Mouse (Mus musculus) bone marrow macrophage, adult 2 months (primary cell): ENCODE data around the gene Zscan25. TPM values are rescaled to one million over a fixed set of nuclear protein-coding genes. Genes with fewer than 3 reads are reported as not detected.
A peak's percentile ranks its signal among the peaks of the same experiment; 100 is the strongest.
"Not testable (repeated sequence)": the region's sequence is repeated elsewhere in the genome, so short reads cannot be mapped to it uniquely, and the experiment has no call there.

Experiments used
- H3K27ac ChIP-seq: 2 replicates; pipeline ENCODE4 v1.5.1; 2012; ENCODE audit warnings: low read depth, low read length; ENCODE audit not compliant: insufficient read depth
- H3K4me1 ChIP-seq: 2 replicates; pipeline ENCODE4 v1.6.1; 2012; ENCODE audit warnings: low read length; ENCODE audit not compliant: control insufficient read depth, insufficient read depth
- H3K4me3 ChIP-seq: 2 replicates; pipeline ENCODE4 v1.5.1; 2012; ENCODE audit warnings: mild to moderate bottlenecking, low read length, moderate library complexity; ENCODE audit not compliant: insufficient read depth
- CTCF ChIP-seq: IDR thresholded peaks from 2 replicates; pipeline ENCODE4 v1.5.1; 2012; ENCODE audit warnings: low read depth, mild to moderate bottlenecking, low read length, moderate library complexity
- POLR2A ChIP-seq: IDR thresholded peaks from 2 replicates; pipeline ENCODE4 v1.6.1; 2012; ENCODE audit warnings: mild to moderate bottlenecking, low read depth, low read length, borderline replicate concordance
- polyA plus RNA-seq: library from polyadenylated mRNA; stranded (reverse); fragments of >200 nt; gene quantifications from 2 replicates; pipeline ENCODE4 v1.2.4, GENCODE M21; 2012; ENCODE audit not compliant: missing spikeins, insufficient read depth, insufficient read length

Gene Zscan25
- polyA plus RNA-seq, result 6.9 and 7.7 TPM in 2 replicates

DNA sequence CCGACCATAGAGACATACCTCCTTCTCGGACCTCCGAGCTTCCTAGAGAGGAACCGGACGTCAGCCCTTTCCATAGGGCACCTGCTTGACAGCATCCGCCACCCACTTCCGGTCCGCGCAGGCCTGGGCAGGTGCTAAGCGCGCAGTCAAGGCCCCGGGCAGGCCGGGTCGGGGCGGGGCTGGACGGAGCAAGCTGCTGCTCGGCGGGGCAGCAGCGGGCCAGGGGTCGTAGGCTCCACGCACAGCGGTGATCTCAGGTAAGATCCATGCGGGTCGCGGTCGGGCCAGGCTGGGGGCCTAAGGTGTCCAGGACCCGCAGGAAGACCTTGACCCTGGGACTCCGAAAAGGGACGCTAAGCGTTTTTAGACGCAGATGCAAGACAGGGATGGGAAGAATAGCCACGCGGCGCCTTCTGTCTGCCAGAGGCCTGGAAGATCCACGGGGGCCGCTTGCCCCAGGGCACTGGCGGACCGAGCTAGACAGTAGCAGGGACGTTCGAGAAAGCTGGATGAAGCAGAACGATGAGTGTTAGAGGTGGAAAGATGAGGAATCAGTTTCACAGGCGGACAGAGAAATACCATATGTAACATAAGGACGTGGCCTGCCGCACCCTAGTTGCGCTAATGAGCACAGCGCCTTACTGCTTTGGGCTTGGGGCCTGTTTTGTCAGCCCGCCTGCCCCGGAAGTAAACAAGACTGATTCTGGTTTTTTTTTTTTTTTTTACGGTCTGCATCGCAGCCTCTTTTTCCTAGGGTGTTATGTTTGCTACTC is at the start of gene Zscan25:
Gene Zscan25 (plus strand): TSS at position 130 of the 773 bp plus-strand sequence.
- Histone ChIP-seq H3K4me1 (peaks cover 8% of the 10 kb centered on the region), H3K4me3 (peak within 1 kb of the TSS; percentile 100), H3K27ac (peak within 1 kb of the TSS; percentile 87)
- TF ChIP-seq POLR2A (no peak; the same call in 1 of the 2 replicates), CTCF (no peak)

DNA sequence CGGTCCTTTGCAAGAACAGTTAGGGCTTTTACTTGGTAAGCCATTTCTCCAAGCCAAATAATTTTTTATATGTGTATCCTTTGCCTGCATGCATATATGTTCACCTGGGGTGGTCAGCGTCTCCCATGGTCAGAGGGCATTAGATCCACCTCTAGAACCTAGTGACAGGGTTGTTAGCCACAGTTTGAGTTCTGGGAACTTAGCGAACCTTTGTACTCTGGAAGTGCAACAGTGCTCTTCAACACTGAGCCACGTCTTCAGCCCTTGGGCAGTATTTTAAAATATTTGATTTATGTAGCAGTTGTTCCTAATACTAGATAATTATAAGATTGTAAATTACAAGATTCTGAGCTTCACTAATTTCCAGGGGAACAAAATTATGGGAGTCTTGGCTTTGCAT is 49.7 kb upstream of the Zscan25 start:
- no peak for TF ChIP-seq CTCF
- TF ChIP-seq POLR2A, result no peak
- Histone ChIP-seq H3K4me3 (peak overlapping the region; percentile 68; the same call in 1 of the 2 replicates), H3K27ac (peak overlapping the region; percentile 92), H3K4me1 (peaks cover 8% of the 10 kb centered on the region; the same call in 1 of the 2 replicates)

DNA sequence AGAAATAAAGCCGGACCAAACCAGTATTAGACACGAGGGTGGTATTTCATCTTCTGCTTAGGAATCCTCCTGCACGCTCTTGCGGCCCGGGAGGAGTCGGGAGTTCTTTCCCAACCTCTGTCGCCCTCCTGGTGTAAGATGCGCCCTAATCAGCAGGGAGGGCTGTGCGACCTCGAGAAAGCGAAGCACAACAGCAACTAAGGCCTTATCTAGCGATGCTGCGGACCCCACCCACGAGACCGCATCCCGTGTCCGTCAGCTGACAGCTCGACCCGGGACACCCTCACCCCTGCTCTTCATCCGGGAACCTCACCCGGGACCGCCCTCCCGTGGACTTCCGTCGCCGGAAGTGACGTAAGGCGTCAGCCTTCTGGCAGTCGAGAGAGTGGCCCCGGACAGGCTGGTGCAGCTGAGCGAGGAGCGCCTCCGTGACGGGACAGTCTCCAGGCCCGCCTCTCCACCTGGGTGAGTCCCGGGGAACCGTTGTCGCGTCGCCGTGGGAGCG is 48.9 kb upstream of the Zscan25 start, which contains the start of gene Zfp655:
Gene Zfp655 (plus strand): TSS at position 349 of the 505 bp plus-strand sequence.
- TF ChIP-seq CTCF (no peak), POLR2A (no peak)
- peak within 1 kb of the TSS; percentile 92 for H3K27ac ChIP-seq
- H3K4me3 ChIP-seq, result peak within 1 kb of the TSS; percentile 68
- H3K4me1 ChIP-seq, result peaks cover 8% of the 10 kb centered on the region; the same call in 1 of the 2 replicates

DNA sequence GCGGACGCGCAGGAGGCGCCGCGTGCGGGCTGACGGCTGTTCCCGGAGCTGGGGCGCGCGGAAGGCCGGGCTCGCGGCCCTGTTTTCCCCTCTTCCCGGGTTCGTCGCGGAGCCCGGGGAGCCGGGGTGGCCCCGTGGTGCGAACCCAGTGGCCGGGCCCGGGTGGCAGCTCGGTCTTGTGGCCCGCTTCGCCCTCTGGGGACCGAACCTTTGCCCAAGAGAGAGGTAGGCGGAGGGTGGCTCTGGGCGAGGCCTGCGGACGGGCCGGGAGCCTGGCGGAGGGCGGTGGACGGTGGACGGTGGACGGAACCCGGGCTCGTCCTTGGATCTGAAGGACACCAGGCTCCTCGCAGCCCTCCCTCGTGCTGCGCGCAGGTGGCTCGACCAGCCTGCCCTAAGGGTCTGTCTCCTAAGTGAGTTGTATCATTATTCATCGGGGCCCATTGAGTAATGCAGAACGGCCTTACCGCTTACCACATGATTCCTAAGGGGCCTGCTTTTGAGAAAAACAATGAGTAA is 48.3 kb upstream of the Zscan25 start:
- H3K4me1 ChIP-seq, result peaks cover 8% of the 10 kb centered on the region; the same call in 1 of the 2 replicates
- TF ChIP-seq CTCF (no peak), POLR2A (no peak)
- peak overlapping the region; percentile 66 for H3K27ac ChIP-seq
- H3K4me3 ChIP-seq, result peak overlapping the region; percentile 68

DNA sequence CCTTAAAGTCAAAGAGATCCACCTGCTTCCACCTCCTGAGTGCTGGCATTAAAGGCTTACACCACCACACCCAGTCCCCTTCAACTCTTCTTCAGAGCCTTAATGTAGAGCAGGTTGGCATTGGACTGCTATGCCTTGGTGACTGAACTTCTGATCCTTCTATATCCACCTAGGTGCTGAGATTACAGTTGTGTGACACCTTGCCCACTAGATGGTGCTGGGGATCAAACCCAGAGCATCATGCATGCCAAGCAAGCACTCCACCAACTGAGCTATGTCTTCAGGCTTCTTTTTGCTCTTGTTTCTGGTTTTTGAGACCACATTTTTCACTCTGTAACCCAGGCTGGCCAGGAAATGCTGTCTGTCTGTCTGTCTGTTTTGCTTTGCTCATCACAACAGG is 45.7 kb upstream of the Zscan25 start:
- no peak overlapping the region for H3K27ac ChIP-seq
- no peak for TF ChIP-seq POLR2A
- no peak for TF ChIP-seq CTCF
- no peak overlapping the region for H3K4me3 ChIP-seq
- peaks cover 8% of the 10 kb centered on the region; the same call in 1 of the 2 replicates for H3K4me1 ChIP-seq

DNA sequence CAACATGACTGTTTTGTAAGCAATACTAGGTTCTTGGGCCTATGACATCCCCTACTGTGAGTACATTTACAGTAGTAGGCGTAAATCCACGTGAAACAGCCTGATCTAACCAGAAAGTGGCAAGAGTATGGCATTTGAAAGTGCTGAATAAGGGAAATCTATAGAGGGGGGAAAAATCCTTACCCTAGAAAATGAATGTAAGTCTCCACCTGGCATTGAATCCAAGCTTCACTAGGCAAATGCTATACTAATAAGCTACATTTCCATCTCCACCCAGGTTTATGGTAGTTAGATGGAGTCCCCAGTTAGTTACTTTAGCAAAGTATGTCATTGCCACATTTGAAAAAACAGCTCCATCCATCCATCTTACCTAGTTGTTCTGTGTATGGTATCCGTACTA is 30.8 kb upstream of the Zscan25 start:
- no peak overlapping the region for H3K27ac ChIP-seq
- no peak overlapping the region for H3K4me3 ChIP-seq
- TF ChIP-seq CTCF (no peak), POLR2A (no peak)

DNA sequence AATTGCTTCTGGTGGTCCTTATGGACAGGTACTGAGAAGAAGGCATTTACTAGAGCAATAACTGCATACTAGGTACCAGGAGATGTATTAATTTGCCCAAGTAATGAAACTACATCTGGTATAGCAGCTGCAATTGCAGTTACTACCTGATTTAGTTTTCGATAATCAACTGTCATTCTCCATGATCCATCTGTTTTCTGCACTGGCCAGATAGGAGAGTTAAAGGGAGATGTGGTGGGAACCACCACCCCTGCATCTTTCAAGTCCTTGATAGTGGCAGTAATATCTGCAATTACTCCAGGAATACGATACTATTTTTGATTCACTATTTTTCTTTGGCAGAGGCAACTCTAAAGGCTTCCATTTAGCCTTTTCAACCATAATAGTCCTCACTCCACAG is 6.7 kb upstream of the Zscan25 start:
- H3K4me1 ChIP-seq, H3K4me3 ChIP-seq, H3K27ac ChIP-seq: not testable (repeated sequence)

More for the DNA sequence above, 30.8 kb upstream of the Zscan25 start:
- no peaks in the 10 kb centered on the region for H3K4me1 ChIP-seq

DNA sequence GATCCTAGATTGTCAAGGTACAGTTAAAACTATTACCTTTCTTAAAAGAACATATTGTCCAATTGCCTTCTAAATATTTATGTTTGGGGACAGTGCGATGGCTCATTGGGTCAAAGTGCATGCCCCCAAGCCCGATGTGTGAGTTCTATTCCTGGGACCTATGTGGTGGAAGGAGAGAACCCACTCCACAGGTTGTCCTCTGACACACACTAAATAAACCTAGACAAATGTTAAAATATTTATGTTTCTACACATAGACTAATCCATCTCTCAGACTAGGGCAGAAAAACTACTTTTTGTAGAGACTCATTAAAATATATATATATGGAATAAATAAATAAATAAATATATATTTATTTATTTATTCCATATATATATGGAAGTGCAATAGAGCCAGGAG is 352 bp upstream of the Zscan25 start:
- TF ChIP-seq CTCF (no peak), POLR2A (no peak)
- Histone ChIP-seq H3K4me3 (no peak overlapping the region), H3K4me1 (peaks cover 8% of the 10 kb centered on the region), H3K27ac (no peak overlapping the region)

DNA sequence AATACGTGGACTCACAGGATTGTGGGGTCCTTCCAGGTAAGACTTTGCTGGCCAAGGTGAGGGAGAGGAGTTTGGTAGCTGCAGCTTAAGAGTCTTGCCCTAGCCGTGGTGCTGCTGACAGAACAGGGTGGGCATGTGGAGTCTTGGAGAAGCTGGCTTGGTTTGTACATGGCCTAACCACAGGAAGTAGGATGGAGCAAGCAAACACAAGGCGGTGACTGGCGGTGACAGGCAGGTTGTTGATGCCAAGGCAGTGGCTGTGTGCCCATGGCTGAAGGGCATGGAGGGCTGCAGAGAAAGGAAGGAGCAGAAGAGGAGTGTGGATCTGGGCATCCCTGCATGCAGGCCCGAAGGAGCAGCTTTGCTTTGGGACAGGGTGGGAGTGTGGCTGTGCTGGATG is 8.1 kb downstream of the Zscan25 start:
- Histone ChIP-seq H3K4me1 (0 out of 2 replicates have a peak, but pooled peaks cover 2% of the 10 kb centered on the region), H3K27ac (no peak overlapping the region), H3K4me3 (no peak overlapping the region)
- TF ChIP-seq CTCF, result no peak
- no peak for TF ChIP-seq POLR2A

DNA sequence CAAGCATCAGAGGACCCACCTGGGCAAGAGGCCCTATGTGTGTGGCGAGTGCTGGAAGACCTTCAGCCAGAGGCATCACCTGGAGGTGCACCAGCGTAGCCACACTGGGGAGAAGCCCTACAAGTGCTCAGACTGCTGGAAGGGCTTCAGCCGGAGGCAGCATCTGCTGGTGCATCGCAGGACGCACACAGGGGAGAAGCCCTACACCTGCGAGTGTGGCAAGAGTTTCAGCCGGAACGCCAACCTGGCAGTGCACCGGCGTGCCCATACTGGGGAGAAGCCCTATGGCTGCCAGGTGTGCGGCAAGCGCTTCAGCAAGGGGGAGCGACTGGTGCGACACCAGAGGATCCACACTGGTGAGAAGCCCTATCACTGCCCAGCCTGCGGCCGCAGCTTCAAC is 10.4 kb downstream of the Zscan25 start:
- Histone ChIP-seq H3K4me1 (0 out of 2 replicates have a peak, but pooled peaks cover 2% of the 10 kb centered on the region), H3K4me3 (no peak overlapping the region), H3K27ac (no peak overlapping the region)
- TF ChIP-seq CTCF, result no peak
- TF ChIP-seq POLR2A, result no peak
